In the genomic region with DNA sequence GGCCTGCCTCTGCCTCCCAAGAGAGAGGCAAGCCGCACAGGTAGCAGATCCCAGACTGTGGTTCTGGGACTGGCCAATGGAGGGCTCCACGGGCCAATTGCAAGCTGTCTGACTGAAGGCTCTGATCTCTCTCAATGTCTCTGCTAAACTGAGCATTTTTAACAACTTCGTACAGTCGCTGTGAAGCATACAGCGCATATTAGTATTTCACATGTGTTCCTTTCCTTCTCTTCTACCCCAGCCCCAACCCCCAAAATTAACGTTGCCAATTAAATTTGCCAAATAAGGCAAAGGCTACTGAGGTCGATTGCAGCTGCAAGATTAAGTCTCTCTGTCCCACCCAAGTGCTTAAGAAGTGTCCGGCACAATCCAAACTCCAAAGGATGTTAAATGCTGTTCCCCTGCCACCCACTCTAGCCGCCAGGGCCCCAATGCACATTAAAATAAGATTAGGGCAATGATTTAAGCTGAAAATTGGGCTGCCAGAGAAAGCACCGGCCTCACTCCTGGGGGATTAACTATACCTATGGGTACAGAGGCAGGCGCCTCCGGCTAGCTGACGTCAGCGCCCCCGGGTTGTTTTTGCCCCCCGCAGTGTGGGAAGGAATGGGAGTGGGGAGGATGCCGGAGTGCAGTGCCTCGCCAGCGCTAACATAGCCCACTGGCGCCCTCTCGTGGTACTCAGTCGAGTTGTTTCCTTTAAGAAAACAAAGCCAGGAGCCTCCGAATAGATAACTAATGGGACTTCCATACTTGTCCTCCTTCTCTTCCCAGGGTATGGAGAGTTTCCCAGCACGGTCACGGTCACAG, we compare ENCODE assay signal across 7 mouse cellular contexts.
DNase-seq lines count a peak whose midpoint lies in the region; ATAC-seq lines count a peak whose summit lies in the region.

No protein-coding gene starts in this region.

- WGBS in embryonic facial prominence, embryonic 12.5 days: 19% methylated on average over 25 of the region's 25 CpGs
- WGBS in limb, embryonic 13.5 days: 10% methylated on average over 25 of the region's 25 CpGs
- WGBS in midbrain, embryonic 16.5 days: 11% methylated on average over 25 of the region's 25 CpGs

- H3K36me3 ChIP-seq in embryonic facial prominence, embryonic 12.5 days: no peaks in the 10 kb centered on the region
- no peaks in the 10 kb centered on the region for H3K36me3 ChIP-seq in limb, embryonic 13.5 days
- no peaks in the 10 kb centered on the region for H3K36me3 ChIP-seq in midbrain, embryonic 16.5 days (ENCODE audit: control insufficient read depth, insufficient read depth, low read length)

- H3K4me3 ChIP-seq in embryonic facial prominence, embryonic 12.5 days: peak overlapping the region; percentile 26
- peak overlapping the region; percentile 33 for H3K4me3 ChIP-seq in limb, embryonic 13.5 days
- peak overlapping the region; percentile 40 for H3K4me3 ChIP-seq in midbrain, embryonic 16.5 days (ENCODE audit: low read depth, low read length)

- H3K27ac ChIP-seq in embryonic facial prominence, embryonic 12.5 days: 0 out of 2 replicates have a peak overlapping the region, but pooled peaks have one; percentile 46
- peak overlapping the region; percentile 10; the same call in 1 of the 2 replicates for H3K27ac ChIP-seq in limb, embryonic 13.5 days
- H3K27ac ChIP-seq in midbrain, embryonic 16.5 days (ENCODE audit: low read length): peak overlapping the region; percentile 74

- peak; percentile 92 for ATAC-seq in embryonic facial prominence, embryonic 12.5 days (ENCODE audit: insufficient number of reproducible peaks, insufficient read depth, low FRiP score, low TSS enrichment)
- ATAC-seq in limb, embryonic 13.5 days (ENCODE audit: low FRiP score, low read depth): peak; percentile 93
- peak; percentile 90 for ATAC-seq in midbrain, embryonic 16.5 days

- H3K4me1 ChIP-seq in embryonic facial prominence, embryonic 12.5 days: peaks cover 9% of the 10 kb centered on the region; the same call in 1 of the 2 replicates
- H3K4me1 ChIP-seq in limb, embryonic 13.5 days: peaks cover 19% of the 10 kb centered on the region
- H3K4me1 ChIP-seq in midbrain, embryonic 16.5 days (ENCODE audit: control insufficient read depth, insufficient read depth, low read length): peaks cover 9% of the 10 kb centered on the region

- H3K27me3 ChIP-seq in embryonic facial prominence, embryonic 12.5 days: no peaks in the 10 kb centered on the region
- H3K27me3 ChIP-seq in limb, embryonic 13.5 days: no peaks in the 10 kb centered on the region; the same call in 1 of the 2 replicates
- H3K27me3 ChIP-seq in midbrain, embryonic 16.5 days (ENCODE audit: control insufficient read depth, insufficient read depth, low read depth, low read length): no peaks in the 10 kb centered on the region

- no peaks in the 10 kb centered on the region for H3K9me3 ChIP-seq in embryonic facial prominence, embryonic 12.5 days
- H3K9me3 ChIP-seq in limb, embryonic 13.5 days: no peaks in the 10 kb centered on the region
- H3K9me3 ChIP-seq in midbrain, embryonic 16.5 days (replicated peaks; ENCODE audit: control insufficient read depth, low read length, poor library complexity, severe bottlenecking): no peaks in the 10 kb centered on the region

- DNase-seq in adrenal gland, postnatal 25 days: peak; percentile 81
- DNase-seq in heart, adult 9 months (ENCODE audit: low spot score in 2 of 2): peak; percentile 44 to 65
- DNase-seq in kidney, adult 9 months: peak; percentile 79
- DNase-seq in spleen, postnatal 36 days (ENCODE audit: low spot score in 2 of 2): peak; percentile 6 to 13

- no peak overlapping the region for H3K9ac ChIP-seq in embryonic facial prominence, embryonic 12.5 days
- peak overlapping the region; percentile 25; the same call in 1 of the 2 replicates for H3K9ac ChIP-seq in limb, embryonic 13.5 days
- H3K9ac ChIP-seq in midbrain, embryonic 16.5 days (ENCODE audit: low read depth, low read length): peak overlapping the region; percentile 72; the same call in 1 of the 2 replicates

- H3K4me2 ChIP-seq in embryonic facial prominence, embryonic 12.5 days (replicated peaks): peak overlapping the region; percentile 48
- peak overlapping the region; percentile 59 for H3K4me2 ChIP-seq in limb, embryonic 13.5 days (replicated peaks)
- H3K4me2 ChIP-seq in midbrain, embryonic 16.5 days (ENCODE audit: low read length): peak overlapping the region; percentile 72

Comparison
In these comparisons a context has a peak if more than half of its experiments do, and no peak if none do; other contexts are left out.
1. Peak in every context shown above with its lines: DNase-seq, ATAC-seq, H3K4me3 ChIP-seq and H3K27ac ChIP-seq.
2. DNase-seq: peak in every context shown above with its lines; median percentile 81 in adrenal gland, postnatal 25 days; 79 in kidney, adult 9 months; 54 in heart, adult 9 months; 10 in spleen, postnatal 36 days.
3. H3K27ac ChIP-seq: peak in every context shown above with its lines; median percentile 74 in midbrain, embryonic 16.5 days; 46 in embryonic facial prominence, embryonic 12.5 days; 10 in limb, embryonic 13.5 days.